Mouse (Mus musculus) forebrain, embryonic 16.5 days (tissue): ENCODE measurements around the gene Atp2a2. TPM values are rescaled to one million over a fixed set of nuclear protein-coding genes. Genes with fewer than 3 reads are reported as not detected.
"Not testable (repeated sequence)": the region's sequence is repeated elsewhere in the genome, so short reads cannot be mapped to it uniquely, and the experiment has no call there.

Experiments used
- ATAC-seq: fragments of 200-750 bp; cut with Nextera tagmentation; 2 replicates; pipeline ENCODE4 v1.8.0; 2017; ENCODE audit warnings: mild to moderate bottlenecking, moderate library complexity
- H3K27ac ChIP-seq: fragments of 300-500 bp; sonication (generic); 2 replicates; pipeline ENCODE4 v1.5.1; 2014; ENCODE audit warnings: low read length, control low read depth
- H3K27me3 ChIP-seq: fragments of 300-500 bp; sonication (generic); replicated peaks from 2 replicates; pipeline ENCODE4 v1.6.1; 2014; ENCODE audit warnings: low read length; ENCODE audit not compliant: control insufficient read depth, insufficient read depth
- H3K36me3 ChIP-seq: fragments of 300-500 bp; sonication (generic); 2 replicates; pipeline ENCODE4 v1.6.1; 2014; ENCODE audit not compliant: control insufficient read depth, insufficient read depth
- H3K4me1 ChIP-seq: fragments of 300-500 bp; sonication (generic); replicated peaks from 2 replicates; pipeline ENCODE4 v1.6.1; 2014; ENCODE audit warnings: low read length; ENCODE audit not compliant: control insufficient read depth, insufficient read depth
- H3K4me2 ChIP-seq: fragments of 300-500 bp; sonication (generic); 2 replicates; pipeline ENCODE4 v1.6.1; 2014; ENCODE audit warnings: mild to moderate bottlenecking, low read length, control low read depth
- H3K4me3 ChIP-seq: fragments of 300-500 bp; sonication (generic); replicated peaks from 2 replicates; pipeline ENCODE4 v1.5.1; 2014; ENCODE audit warnings: mild to moderate bottlenecking, low read length, control low read depth
- H3K9ac ChIP-seq: fragments of 300-500 bp; sonication (generic); replicated peaks from 2 replicates; pipeline ENCODE4 v1.6.1; 2014; ENCODE audit warnings: low read depth, low read length, control low read depth
- H3K9me3 ChIP-seq: fragments of 300-500 bp; sonication (generic); 2 replicates; pipeline ENCODE4 v1.6.1; 2016; ENCODE audit warnings: low read length; ENCODE audit not compliant: control insufficient read depth
- WGBS: fragments of 180-500 bp; shearing (Covaris S2); extraction: QIAGEN DNeasy Blood & Tissue Kit; methylation state at CpG from one replicate; pipeline ENCODE4 v1.1.7; 2014; 5-methylcytosine and 5-hydroxymethylcytosine counted together
- polyA plus RNA-seq: library from polyadenylated mRNA; unstranded; fragments of >200 nt; fragmentation: Nextera tagmentation; extraction: Ambion mirVana; gene quantifications from 2 replicates; pipeline ENCODE4 v1.2.1, GENCODE M21; 2015

The Atp2a2 gene
- polyA plus RNA-seq, 1 experiment from 2014 or later: 39.6 TPM

- 94% methylated on average over 5 of the region's 5 CpGs for WGBS
- H3K27me3 ChIP-seq: no peaks in the 10 kb centered on the region
- H3K36me3 ChIP-seq: peaks cover 48% of the 10 kb centered on the region
- ATAC-seq: no peak
- H3K4me2 ChIP-seq: no peak overlapping the region
- no peaks in the 10 kb centered on the region for H3K9me3 ChIP-seq
- no peak overlapping the region for H3K9ac ChIP-seq
- H3K27ac ChIP-seq: no peak overlapping the region
- H3K4me1 ChIP-seq: 0 out of 2 replicates have a peak, but pooled peaks cover 2% of the 10 kb centered on the region
- H3K4me3 ChIP-seq: no peak overlapping the region
Measured at GRCm38 (mm10) chr5:122471658-122472057, 30.4 kb downstream of the Atp2a2 start.

GRCm38 (mm10) chr5:122461431-122461830 lies 40.6 kb downstream of the Atp2a2 start:
- 92% methylated on average over 9 of the region's 9 CpGs for WGBS
- no peak overlapping the region for H3K9ac ChIP-seq
- no peak overlapping the region for H3K27ac ChIP-seq
- no peak overlapping the region for H3K4me3 ChIP-seq
- no peak for ATAC-seq
- H3K27me3 ChIP-seq: no peaks in the 10 kb centered on the region
- no peaks in the 10 kb centered on the region for H3K9me3 ChIP-seq
- H3K4me1 ChIP-seq: no peaks in the 10 kb centered on the region
- H3K36me3 ChIP-seq: peaks cover 55% of the 10 kb centered on the region
- H3K4me2 ChIP-seq: no peak overlapping the region

- H3K9me3 ChIP-seq: no peaks in the 10 kb centered on the region
- no peak overlapping the region for H3K4me2 ChIP-seq
- H3K36me3 ChIP-seq: peaks cover 49% of the 10 kb centered on the region
- WGBS: 84% methylated on average over 11 of the region's 11 CpGs
- H3K27ac ChIP-seq: no peak overlapping the region
- H3K4me1 ChIP-seq: no peaks in the 10 kb centered on the region
- no peak overlapping the region for H3K9ac ChIP-seq
- no peak overlapping the region for H3K4me3 ChIP-seq
- no peak for ATAC-seq
- H3K27me3 ChIP-seq: no peaks in the 10 kb centered on the region
Measured at GRCm38 (mm10) chr5:122460656-122461055, 41.4 kb downstream of the Atp2a2 start.

- H3K27ac ChIP-seq: no peak overlapping the region
- 93% methylated on average over 5 of the region's 5 CpGs for WGBS
- ATAC-seq: no peak
Measured at GRCm38 (mm10) chr5:122459335-122459734, 42.7 kb downstream of the Atp2a2 start.

GRCm38 (mm10) chr5:122458066-122458465 lies 44.0 kb downstream of the Atp2a2 start:
- no peak overlapping the region for H3K9ac ChIP-seq
- no peak for ATAC-seq
- no peak overlapping the region for H3K27ac ChIP-seq
- no peak overlapping the region for H3K4me2 ChIP-seq
- no peak overlapping the region for H3K4me3 ChIP-seq
- 89% methylated on average over 4 of the region's 4 CpGs for WGBS
- no peaks in the 10 kb centered on the region for H3K4me1 ChIP-seq
- H3K36me3 ChIP-seq: peaks cover 51% of the 10 kb centered on the region
- H3K9me3 ChIP-seq: no peaks in the 10 kb centered on the region
- H3K27me3 ChIP-seq: no peaks in the 10 kb centered on the region

More at GRCm38 (mm10) chr5:122459335-122459734, 42.7 kb downstream of the Atp2a2 start:
- Histone ChIP-seq H3K27me3 (no peaks in the 10 kb centered on the region), H3K4me2 (no peak overlapping the region), H3K36me3 (peaks cover 53% of the 10 kb centered on the region), H3K9me3 (no peaks in the 10 kb centered on the region), H3K4me3 (no peak overlapping the region), H3K4me1 (no peaks in the 10 kb centered on the region), H3K9ac (no peak overlapping the region)

- 90% methylated on average over 9 of the region's 9 CpGs for WGBS
- not testable (repeated sequence) for H3K4me3 ChIP-seq, H3K27ac ChIP-seq, H3K9me3 ChIP-seq, H3K27me3 ChIP-seq, H3K4me1 ChIP-seq, ATAC-seq, H3K4me2 ChIP-seq, H3K9ac ChIP-seq
- H3K36me3 ChIP-seq: peaks cover 45% of the 10 kb centered on the region
Measured at GRCm38 (mm10) chr5:122457054-122457453, 45.0 kb downstream of the Atp2a2 start.

GRCm38 (mm10) chr5:122455584-122455983 lies 46.4 kb downstream of the Atp2a2 start:
- Histone ChIP-seq H3K36me3 (peaks cover 37% of the 10 kb centered on the region), H3K9ac (no peak overlapping the region), H3K27me3 (no peaks in the 10 kb centered on the region), H3K27ac (no peak overlapping the region), H3K9me3 (no peaks in the 10 kb centered on the region), H3K4me1 (no peaks in the 10 kb centered on the region), H3K4me3 (no peak overlapping the region), H3K4me2 (no peak overlapping the region)
- ATAC-seq: no peak
- 95% methylated on average over 3 of the region's 3 CpGs for WGBS

GRCm38 (mm10) chr5:122454883-122455282 lies 47.1 kb downstream of the Atp2a2 start:
- Histone ChIP-seq H3K27ac (no peak overlapping the region), H3K4me2 (no peak overlapping the region), H3K4me3 (no peak overlapping the region), H3K9ac (no peak overlapping the region), H3K4me1 (no peaks in the 10 kb centered on the region), H3K36me3 (peaks cover 35% of the 10 kb centered on the region), H3K27me3 (no peaks in the 10 kb centered on the region), H3K9me3 (no peaks in the 10 kb centered on the region)
- ATAC-seq: no peak
- 96% methylated on average over 3 of the region's 3 CpGs for WGBS

GRCm38 (mm10) chr5:122454442-122454841 lies 47.6 kb downstream of the Atp2a2 start:
- Histone ChIP-seq H3K9me3 (no peaks in the 10 kb centered on the region), H3K4me2 (no peak overlapping the region), H3K27ac (no peak overlapping the region), H3K36me3 (peaks cover 30% of the 10 kb centered on the region), H3K4me1 (no peaks in the 10 kb centered on the region), H3K9ac (no peak overlapping the region), H3K4me3 (no peak overlapping the region), H3K27me3 (no peaks in the 10 kb centered on the region)
- ATAC-seq: no peak
- 87% methylated on average over 4 of the region's 4 CpGs for WGBS

- H3K4me3 ChIP-seq: no peak overlapping the region
- no peak overlapping the region for H3K9ac ChIP-seq
- ATAC-seq: no peak
- no peaks in the 10 kb centered on the region for H3K9me3 ChIP-seq
- 70% methylated on average over 6 of the region's 6 CpGs for WGBS
- H3K36me3 ChIP-seq: peaks cover 22% of the 10 kb centered on the region
- no peaks in the 10 kb centered on the region for H3K4me1 ChIP-seq
- no peak overlapping the region for H3K4me2 ChIP-seq
- no peaks in the 10 kb centered on the region for H3K27me3 ChIP-seq
- H3K27ac ChIP-seq: no peak overlapping the region
Measured at GRCm38 (mm10) chr5:122453188-122453587, 48.8 kb downstream of the Atp2a2 start.
